Mouse (Mus musculus) intestine, postnatal 0 days (tissue): Measurements from ENCODE around the gene Vmn1r188. TPM values are rescaled to one million over a fixed set of nuclear protein-coding genes. Genes with fewer than 3 reads are reported as not detected.
"Not testable (repeated sequence)": the region's sequence is repeated elsewhere in the genome, so short reads cannot be mapped to it uniquely, and the experiment has no call there.

Experiments used
- ATAC-seq: fragments of 200-750 bp; cut with Nextera tagmentation; 2 replicates; pipeline ENCODE4 v1.8.0; 2017; ENCODE audit warnings: mild to moderate bottlenecking, moderate TSS enrichment, moderate library complexity
- H3K27ac ChIP-seq: fragments of 300-500 bp; sonication (generic); 2 replicates; pipeline ENCODE4 v1.5.1; 2014; ENCODE audit warnings: mild to moderate bottlenecking, low read depth, low read length, moderate library complexity
- H3K27me3 ChIP-seq: fragments of 300-500 bp; sonication (generic); replicated peaks from 2 replicates; pipeline ENCODE4 v1.6.1; 2014; ENCODE audit warnings: low read length, mixed read lengths; ENCODE audit not compliant: control insufficient read depth, insufficient read depth
- H3K36me3 ChIP-seq: fragments of 300-500 bp; sonication (generic); 2 replicates; pipeline ENCODE4 v1.6.1; 2014; ENCODE audit warnings: mild to moderate bottlenecking, moderate library complexity; ENCODE audit not compliant: control insufficient read depth, insufficient read depth
- H3K4me1 ChIP-seq: fragments of 300-500 bp; sonication (generic); replicated peaks from 2 replicates; pipeline ENCODE4 v1.6.1; 2014; ENCODE audit warnings: antibody characterized with exemption, low read length, mixed read lengths; ENCODE audit not compliant: control insufficient read depth, insufficient read depth
- H3K4me2 ChIP-seq: fragments of 300-500 bp; sonication (generic); replicated peaks from 2 replicates; pipeline ENCODE4 v1.6.1; 2014; ENCODE audit warnings: low read depth, mild to moderate bottlenecking, moderate library complexity
- H3K4me3 ChIP-seq: fragments of 300-500 bp; sonication (generic); 2 replicates; pipeline ENCODE4 v1.5.1; 2014; ENCODE audit warnings: low read depth, low read length
- H3K9ac ChIP-seq: fragments of 300-500 bp; sonication (generic); 2 replicates; pipeline ENCODE4 v1.6.1; 2014; ENCODE audit warnings: mild to moderate bottlenecking, low read depth, low read length
- H3K9me3 ChIP-seq: fragments of 300-500 bp; sonication (generic); 2 replicates; pipeline ENCODE4 v1.6.1; 2016; ENCODE audit warnings: mixed run types; ENCODE audit not compliant: control insufficient read depth
- CTCF ChIP-seq: sonication (generic); IDR thresholded peaks from 2 replicates; pipeline ENCODE4 v1.5.1; 2016; ENCODE audit warnings: low read depth, mild to moderate bottlenecking, control low read depth, antibody characterized with exemption, moderate library complexity
- WGBS: fragments of 180-500 bp; shearing (Covaris S2); extraction: QIAGEN DNeasy Blood & Tissue Kit; methylation state at CpG from one replicate; pipeline ENCODE4 v1.1.7; 2014; 5-methylcytosine and 5-hydroxymethylcytosine counted together
- polyA plus RNA-seq: library from polyadenylated mRNA; unstranded; fragments of >200 nt; fragmentation: Nextera tagmentation; extraction: Ambion mirVana; gene quantifications from 2 replicates; pipeline ENCODE4 v1.2.1, GENCODE M21; 2015

The Vmn1r188 gene
- polyA plus RNA-seq, 1 experiment from 2014 or later = not detected

DNA sequence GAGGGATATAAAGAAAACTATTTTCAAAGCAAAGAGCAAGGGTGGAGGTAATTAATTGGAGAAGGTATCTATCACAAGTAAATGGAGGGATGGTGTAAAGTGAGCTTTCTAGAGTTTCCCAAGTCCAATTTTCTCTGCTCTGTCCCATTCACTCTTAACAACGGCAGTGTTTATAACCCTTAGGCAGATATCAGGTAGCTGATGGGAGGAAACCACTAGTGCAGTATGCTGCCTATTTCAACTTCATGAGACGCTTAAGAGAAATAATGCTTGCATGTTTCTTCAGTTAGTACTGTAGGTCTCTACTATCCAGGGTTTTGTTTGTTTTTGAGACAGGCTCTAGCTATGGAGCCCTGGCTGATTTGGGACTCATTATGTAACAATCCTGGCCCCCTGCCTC is 46.8 kb upstream of the Vmn1r188 start:
- Histone ChIP-seq H3K4me3 (no peak overlapping the region), H3K27me3 (no peaks in the 10 kb centered on the region), H3K36me3 (no peaks in the 10 kb centered on the region), H3K9ac (no peak overlapping the region), H3K9me3 (no peaks in the 10 kb centered on the region), H3K4me2 (no peak overlapping the region), H3K4me1 (0 out of 2 replicates have a peak, but pooled peaks cover 5% of the 10 kb centered on the region), H3K27ac (no peak overlapping the region)
- WGBS = 56% methylated on average over 2 of the region's 2 CpGs
- ATAC-seq = no peak
- no peak for TF ChIP-seq CTCF

DNA sequence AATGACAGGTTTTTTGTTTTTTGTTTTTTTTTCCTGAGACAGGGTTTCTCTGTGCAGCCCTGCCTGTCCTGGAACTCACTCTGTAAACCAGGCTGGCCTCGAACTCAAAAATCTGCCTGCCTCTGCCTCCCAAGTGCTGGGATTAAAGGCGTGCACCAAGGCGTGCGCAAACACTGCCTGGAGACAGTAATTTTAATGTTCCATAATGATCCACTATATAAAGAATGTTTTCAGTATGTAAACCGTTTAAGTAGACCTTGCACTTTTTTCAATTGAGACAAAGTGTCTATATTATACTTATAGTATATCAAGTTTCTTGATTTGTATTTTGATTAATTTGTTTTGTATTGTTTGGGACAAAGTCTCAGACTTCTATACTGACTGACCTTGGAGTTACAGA is 44.9 kb upstream of the Vmn1r188 start:
- H3K9me3 ChIP-seq = no peaks in the 10 kb centered on the region
- no peaks in the 10 kb centered on the region for H3K27me3 ChIP-seq
- H3K36me3 ChIP-seq = no peaks in the 10 kb centered on the region
- WGBS = 66% methylated on average over 5 of the region's 5 CpGs
- no peak for ATAC-seq
- H3K27ac ChIP-seq = no peak overlapping the region
- H3K4me2 ChIP-seq = no peak overlapping the region
- H3K4me1 ChIP-seq = 0 out of 2 replicates have a peak, but pooled peaks cover 5% of the 10 kb centered on the region
- no peak overlapping the region for H3K9ac ChIP-seq
- TF ChIP-seq CTCF = no peak
- H3K4me3 ChIP-seq = no peak overlapping the region

DNA sequence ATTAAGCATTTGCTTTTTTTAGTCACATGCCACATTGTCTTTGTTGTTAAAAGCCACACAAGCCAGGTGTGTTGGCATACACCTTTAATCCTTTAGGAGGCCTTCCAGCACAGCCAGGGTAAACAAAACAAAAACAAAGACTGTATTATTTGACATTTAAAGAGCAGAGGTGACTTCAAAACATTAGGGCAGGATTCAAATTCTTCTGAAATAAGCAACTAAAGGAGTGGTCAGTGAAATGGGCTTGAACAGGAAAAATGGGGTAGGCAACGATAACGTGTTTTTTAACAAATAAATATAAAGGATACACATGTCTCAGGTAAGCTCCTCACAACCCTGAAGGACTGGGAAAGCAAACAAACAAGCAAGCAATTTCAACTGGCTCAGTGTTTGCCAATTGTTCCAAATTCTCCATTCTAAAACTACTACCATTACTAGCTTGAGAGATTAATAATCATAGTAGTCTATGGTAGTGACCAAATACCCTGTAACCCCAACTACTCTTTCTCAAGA is 44.2 kb upstream of the Vmn1r188 start:
- Histone ChIP-seq H3K27me3 (no peaks in the 10 kb centered on the region), H3K9ac (no peak overlapping the region), H3K4me3 (peak overlapping the region; percentile 39), H3K4me2 (peak overlapping the region; percentile 70), H3K36me3 (no peaks in the 10 kb centered on the region), H3K27ac (peak overlapping the region; percentile 57; the same call in 1 of the 2 replicates), H3K9me3 (no peaks in the 10 kb centered on the region), H3K4me1 (0 out of 2 replicates have a peak, but pooled peaks cover 5% of the 10 kb centered on the region)
- no peak for TF ChIP-seq CTCF
- no peak for ATAC-seq
- 2% methylated on average over 2 of the region's 2 CpGs for WGBS

DNA sequence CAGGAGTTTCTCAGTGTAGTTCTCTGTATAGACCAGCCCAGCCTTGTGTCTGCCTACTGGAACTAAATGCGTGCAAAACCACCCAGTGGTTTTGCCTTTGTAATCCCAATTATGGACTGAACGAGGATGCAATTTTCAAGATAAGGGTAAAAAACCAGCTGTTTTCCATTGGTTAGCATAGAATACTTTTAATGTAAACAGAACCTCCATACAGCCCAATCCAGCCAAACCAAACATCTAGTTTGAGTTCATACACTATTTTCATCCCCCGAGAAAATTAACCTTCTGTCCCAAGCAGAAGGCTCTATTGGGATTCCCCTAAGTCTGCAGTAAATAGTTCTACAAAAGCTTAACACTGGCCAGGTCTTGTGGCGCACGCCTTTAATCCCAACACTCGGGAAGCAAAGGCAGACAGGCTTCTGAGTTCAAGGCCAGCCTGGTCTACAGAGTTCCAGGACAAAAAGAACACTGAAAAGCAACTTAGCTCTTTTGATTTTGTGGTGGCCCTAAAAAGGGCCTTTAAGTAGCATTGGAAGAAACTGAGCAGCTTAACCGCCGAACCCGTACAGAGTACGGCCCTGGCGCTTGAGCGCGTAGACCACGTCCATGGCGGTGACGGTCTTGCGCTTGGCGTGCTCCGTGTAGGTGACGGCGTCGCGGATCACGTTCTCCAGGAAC is 43.6 kb upstream of the Vmn1r188 start:
- Histone ChIP-seq H3K27ac (peak overlapping the region; percentile 57), H3K4me3 (peak overlapping the region; percentile 39), H3K4me2 (peak overlapping the region; percentile 70), H3K9me3 (no peaks in the 10 kb centered on the region), H3K36me3 (no peaks in the 10 kb centered on the region), H3K9ac (0 out of 2 replicates have a peak overlapping the region, but pooled peaks have one; percentile 22), H3K27me3 (no peaks in the 10 kb centered on the region), H3K4me1 (0 out of 2 replicates have a peak, but pooled peaks cover 5% of the 10 kb centered on the region)
- TF ChIP-seq CTCF = no peak
- no peak; the same call in 1 of the 2 replicates for ATAC-seq
- WGBS = under 1% methylated on average over 19 of the region's 24 CpGs

DNA sequence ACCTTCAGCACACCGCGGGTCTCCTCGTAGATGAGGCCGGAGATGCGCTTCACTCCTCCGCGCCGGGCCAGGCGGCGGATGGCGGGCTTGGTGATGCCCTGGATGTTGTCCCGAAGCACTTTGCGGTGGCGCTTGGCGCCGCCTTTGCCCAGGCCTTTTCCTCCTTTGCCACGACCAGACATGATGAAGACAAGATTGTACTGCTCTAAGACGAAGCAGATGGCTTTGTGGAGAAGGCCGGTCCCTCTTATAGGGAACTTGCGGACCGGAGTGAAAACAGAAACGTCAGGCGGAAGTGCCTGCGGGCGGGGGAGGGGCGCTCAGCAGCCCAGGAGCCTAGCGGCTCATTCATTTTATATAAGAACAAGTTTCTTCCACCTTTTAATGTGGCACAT is 43.1 kb upstream of the Vmn1r188 start, which contains the start of gene Hist1h4i:
TSS of gene Hist1h4i (minus strand) at position 221 of the 395 bp plus-strand sequence.
- H3K9me3 ChIP-seq, H3K27me3 ChIP-seq, H3K36me3 ChIP-seq, H3K4me1 ChIP-seq: not testable (repeated sequence)
- Histone ChIP-seq H3K4me3 (peak within 1 kb of the TSS; percentile 39), H3K27ac (peak within 1 kb of the TSS; percentile 81), H3K9ac (0 out of 2 replicates have a peak within 1 kb of the TSS, but pooled peaks have one; percentile 22), H3K4me2 (peak within 1 kb of the TSS; percentile 70)
- peak; percentile 65 for ATAC-seq
- under 1% methylated on average over 24 of the region's 27 CpGs for WGBS

DNA sequence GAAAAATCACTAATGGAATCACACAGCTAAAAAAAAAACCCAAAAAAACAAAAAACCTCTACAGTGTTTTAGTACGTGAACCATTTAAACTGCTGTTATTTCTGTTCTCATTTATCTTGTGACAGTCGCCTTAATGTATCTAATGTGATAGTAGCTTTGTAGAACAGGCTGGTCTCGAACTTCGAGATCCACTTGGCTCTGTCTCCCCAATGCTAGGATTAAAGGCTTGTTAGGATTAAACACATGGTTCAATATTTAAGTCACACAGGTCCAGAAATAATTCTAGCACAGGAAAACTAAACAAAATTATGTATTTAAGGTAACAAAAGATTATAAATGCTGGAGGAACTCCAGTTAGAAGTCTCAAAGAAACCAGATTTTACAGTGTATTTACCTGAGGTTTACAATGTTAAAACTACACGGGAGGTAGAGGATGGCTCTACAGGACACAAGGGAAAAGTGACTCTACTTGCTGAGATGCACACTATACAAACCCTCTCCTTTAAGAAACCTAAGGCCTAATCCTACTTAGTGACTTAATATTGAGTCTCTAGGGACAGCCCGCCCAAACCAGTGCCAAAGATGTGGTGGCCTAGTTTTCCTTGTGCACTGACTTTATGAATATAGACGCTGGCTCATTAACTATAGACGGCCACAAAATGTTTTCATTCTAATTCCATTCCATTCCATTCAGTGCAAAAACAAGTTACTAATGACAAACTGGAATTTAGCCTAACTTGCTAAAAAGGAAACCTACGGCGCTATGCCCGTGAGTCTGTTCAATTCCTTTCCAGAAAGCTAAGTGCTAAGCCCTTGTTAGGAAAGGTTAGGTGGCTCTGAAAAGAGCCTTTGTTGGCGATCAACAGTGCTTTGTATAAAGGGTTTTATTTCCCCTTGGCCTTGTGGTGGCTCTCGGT is 42.3 kb upstream of the Vmn1r188 start:
- 0 out of 2 replicates have a peak, but pooled peaks cover 5% of the 10 kb centered on the region for H3K4me1 ChIP-seq
- peak overlapping the region; percentile 81 for H3K27ac ChIP-seq
- peak overlapping the region; percentile 70 for H3K4me2 ChIP-seq
- peak overlapping the region; percentile 26 for H3K4me3 ChIP-seq
- no peak for ATAC-seq
- no peaks in the 10 kb centered on the region for H3K36me3 ChIP-seq
- no peak overlapping the region for H3K9ac ChIP-seq
- TF ChIP-seq CTCF = no peak
- H3K27me3 ChIP-seq = no peaks in the 10 kb centered on the region
- H3K9me3 ChIP-seq = no peaks in the 10 kb centered on the region
- 3% methylated on average over 13 of the region's 13 CpGs for WGBS

DNA sequence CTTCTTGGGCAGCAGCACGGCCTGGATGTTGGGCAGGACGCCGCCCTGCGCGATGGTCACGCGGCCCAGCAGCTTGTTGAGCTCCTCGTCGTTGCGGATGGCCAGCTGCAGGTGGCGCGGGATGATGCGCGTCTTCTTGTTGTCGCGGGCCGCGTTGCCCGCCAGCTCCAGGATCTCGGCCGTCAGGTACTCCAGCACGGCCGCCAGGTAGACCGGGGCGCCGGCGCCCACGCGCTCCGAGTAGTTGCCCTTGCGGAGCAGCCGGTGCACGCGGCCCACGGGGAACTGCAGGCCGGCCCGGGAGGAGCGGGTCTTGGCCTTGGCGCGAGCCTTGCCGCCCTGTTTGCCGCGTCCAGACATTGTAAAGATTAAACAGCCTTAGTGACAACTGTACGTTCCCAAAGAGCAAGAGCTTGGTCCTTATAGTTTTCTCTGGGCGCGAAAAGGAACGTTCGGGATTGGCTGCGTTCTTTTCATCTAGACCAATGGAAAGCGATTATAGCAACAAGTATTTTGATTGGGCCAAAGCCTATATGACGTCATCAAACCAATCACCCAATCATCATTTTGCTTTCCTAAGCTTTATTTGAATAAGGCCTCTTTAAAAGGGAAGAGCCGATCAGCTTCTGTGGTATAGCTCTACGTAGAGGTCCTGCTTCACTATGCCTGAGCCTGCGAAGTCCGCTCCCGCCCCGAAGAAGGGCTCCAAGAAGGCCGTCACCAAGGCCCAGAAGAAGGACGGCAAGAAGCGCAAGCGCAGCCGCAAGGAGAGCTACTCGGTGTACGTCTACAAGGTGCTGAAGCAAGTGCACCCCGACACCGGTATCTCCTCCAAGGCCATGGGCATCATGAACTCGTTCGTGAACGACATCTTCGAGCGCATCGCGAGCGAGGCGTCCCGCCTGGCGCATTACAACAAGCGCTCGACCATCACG is 41.4 kb upstream of the Vmn1r188 start, which contains the start of the genes Hist1h2ag and Hist1h2bj:
TSS of gene Hist1h2ag (minus strand) at position 377 of the 935 bp plus-strand sequence.
TSS of gene Hist1h2bj (plus strand) at position 647 of the 935 bp plus-strand sequence.
- H3K4me1 ChIP-seq, H3K9me3 ChIP-seq, H3K27me3 ChIP-seq, H3K36me3 ChIP-seq: not testable (repeated sequence)
- under 1% methylated on average over 39 of the region's 80 CpGs for WGBS
- Histone ChIP-seq H3K9ac (peak within 1 kb of the TSS; percentile 37; the same call in 1 of the 2 replicates), H3K4me2 (peak within 1 kb of the TSS; percentile 70), H3K27ac (peak within 1 kb of the TSS; percentile 81), H3K4me3 (peak within 1 kb of the TSS; percentile 29)
- peak; percentile 91 for ATAC-seq
